Mouse (Mus musculus) adrenal gland, adult 2 months (tissue): ENCODE data around the gene Chtf18. TPM values are rescaled to one million over a fixed set of nuclear protein-coding genes. Genes with fewer than 3 reads are reported as not detected.
"Not testable (repeated sequence)": the region's sequence is repeated elsewhere in the genome, so short reads cannot be mapped to it uniquely, and the experiment has no call there.

Experiments used
- DNase-seq: peaks from one replicate; pipeline ENCODE4 v3.0.0; 2021
- long read RNA-seq: library from polyadenylated mRNA; stranded (forward); transcript quantifications from one replicate; pipeline ENCODE4 v2.0.0, GENCODE M21; 2021
- polyA plus RNA-seq: library from polyadenylated mRNA; depleted of rRNA; stranded (reverse); fragments of >200 nt; gene quantifications from 2 replicates; pipeline ENCODE4 v1.2.3, GENCODE M21; 2012; rRNA removed
- total RNA-seq, 2 experiments: library from RNA; stranded (reverse); gene quantifications; 2 replicates each; pipeline ENCODE4 v1.2.3; 2021

The Chtf18 gene
- total RNA-seq = 1 to 10 TPM; 1.8 to 2.3 TPM
- polyA plus RNA-seq = 3.0 and 4.1 TPM in 2 replicates
- long read RNA-seq = 0 reads

GRCm38 (mm10) chr17:25727265-25728008 is at the start of gene Chtf18, which contains the start of gene Rpusd1:
Gene Chtf18 (minus strand): TSS chr17:25727419.
Gene Rpusd1 (plus strand): TSS chr17:25727670.
- DNase-seq = peak; percentile 99

- DNase-seq = no peak
These were observed 48.3 kb upstream of the Chtf18 start for GRCm38 (mm10) chr17:25775318-25776062.

GRCm38 (mm10) chr17:25773549-25774120 is 46.4 kb upstream of the Chtf18 start, which contains the start of gene Narfl:
Gene Narfl (plus strand): TSS chr17:25773776.
- DNase-seq = peak; percentile 97

- no peak for DNase-seq
These were observed 42.1 kb upstream of the Chtf18 start for GRCm38 (mm10) chr17:25769331-25769730.

- no peak for DNase-seq
These were observed 38.7 kb upstream of the Chtf18 start for GRCm38 (mm10) chr17:25765886-25766285.

- DNase-seq = no peak
These were observed 35.4 kb upstream of the Chtf18 start for GRCm38 (mm10) chr17:25762591-25762990.

- DNase-seq = no peak
These were observed 34.3 kb upstream of the Chtf18 start for GRCm38 (mm10) chr17:25761561-25761970.

- no peak for DNase-seq
These were observed 32.9 kb upstream of the Chtf18 start for GRCm38 (mm10) chr17:25760148-25760547.

GRCm38 (mm10) chr17:25757691-25758090 is 30.5 kb upstream of the Chtf18 start:
- no peak for DNase-seq

- DNase-seq = no peak
These were observed 29.4 kb upstream of the Chtf18 start for GRCm38 (mm10) chr17:25756378-25757242.

- DNase-seq = no peak
These were observed 28.6 kb upstream of the Chtf18 start for GRCm38 (mm10) chr17:25755627-25756377.

GRCm38 (mm10) chr17:25755086-25755485 is 27.9 kb upstream of the Chtf18 start:
- DNase-seq = no peak

- DNase-seq = no peak
These were observed 27.0 kb upstream of the Chtf18 start, which contains the start of gene Msln for GRCm38 (mm10) chr17:25754241-25754640. Gene Msln (minus strand): TSS chr17:25754378.

GRCm38 (mm10) chr17:25751446-25751845 is 24.2 kb upstream of the Chtf18 start:
- peak; percentile 82 for DNase-seq

- no peak for DNase-seq
These were observed 22.1 kb upstream of the Chtf18 start for GRCm38 (mm10) chr17:25749314-25749713.

- peak; percentile 62 for DNase-seq
These were observed 21.0 kb upstream of the Chtf18 start for GRCm38 (mm10) chr17:25748238-25748637.

GRCm38 (mm10) chr17:25744311-25744710 is 17.1 kb upstream of the Chtf18 start:
- DNase-seq = peak; percentile 50

- peak; percentile 84 for DNase-seq
These were observed 16.6 kb upstream of the Chtf18 start for GRCm38 (mm10) chr17:25743831-25744230.

- not testable (repeated sequence) for DNase-seq
These were observed 14.3 kb upstream of the Chtf18 start for GRCm38 (mm10) chr17:25741471-25741870.

- no peak for DNase-seq
These were observed 11.6 kb upstream of the Chtf18 start for GRCm38 (mm10) chr17:25738861-25739260.

GRCm38 (mm10) chr17:25735745-25736144 is 8.5 kb upstream of the Chtf18 start, which contains the start of gene Mslnl:
Gene Mslnl (plus strand): TSS chr17:25736042.
- no peak for DNase-seq
